Mouse (Mus musculus) heart, embryonic 12.5 days (tissue): Measurements from ENCODE around the gene Lefty1. TPM values are rescaled to one million over a fixed set of nuclear protein-coding genes. Genes with fewer than 3 reads are reported as not detected.
A peak's percentile ranks its signal among the peaks of the same experiment; 100 is the strongest.

Experiments
- ATAC-seq: fragments of 200-750 bp; cut with Nextera tagmentation; 2 replicates; pipeline ENCODE4 v1.8.0; 2017; ENCODE audit warnings: moderate TSS enrichment, moderate library complexity; ENCODE audit not compliant: insufficient number of reproducible peaks, low FRiP score
- H3K27ac ChIP-seq: fragments of 300-500 bp; sonication (generic); 2 replicates; pipeline ENCODE4 v1.5.1; 2016; ENCODE audit warnings: mild to moderate bottlenecking, moderate library complexity; ENCODE audit not compliant: poor library complexity, severe bottlenecking
- H3K27me3 ChIP-seq: fragments of 300-500 bp; sonication (generic); replicated peaks from 2 replicates; pipeline ENCODE4 v1.6.1; 2016; ENCODE audit warnings: mild to moderate bottlenecking, moderate library complexity
- H3K36me3 ChIP-seq: fragments of 300-500 bp; sonication (generic); 2 replicates; pipeline ENCODE4 v1.6.1; 2016; ENCODE audit warnings: mild to moderate bottlenecking, moderate library complexity
- H3K4me1 ChIP-seq: fragments of 300-500 bp; sonication (generic); replicated peaks from 2 replicates; pipeline ENCODE4 v1.6.1; 2016; ENCODE audit warnings: mild to moderate bottlenecking
- H3K4me2 ChIP-seq: fragments of 300-500 bp; sonication (generic); 2 replicates; pipeline ENCODE4 v1.6.1; 2016; ENCODE audit warnings: mild to moderate bottlenecking, moderate library complexity
- H3K4me3 ChIP-seq: fragments of 300-500 bp; sonication (generic); 2 replicates; pipeline ENCODE4 v1.5.1; 2016; ENCODE audit warnings: mild to moderate bottlenecking
- H3K9ac ChIP-seq: fragments of 300-500 bp; sonication (generic); 2 replicates; pipeline ENCODE4 v1.6.1; 2016; ENCODE audit warnings: mild to moderate bottlenecking, moderate library complexity
- H3K9me3 ChIP-seq: fragments of 300-500 bp; sonication (generic); replicated peaks from 2 replicates; pipeline ENCODE4 v1.6.1; 2016; ENCODE audit warnings: mild to moderate bottlenecking, moderate library complexity
- WGBS: fragments of 180-500 bp; shearing (Covaris S2); methylation state at CpG from one replicate; pipeline ENCODE4 v1.1.7; 2016; 5-methylcytosine and 5-hydroxymethylcytosine counted together
- polyA plus RNA-seq: library from polyadenylated mRNA; unstranded; fragments of >200 nt; fragmentation: Nextera tagmentation; extraction: Ambion mirVana; gene quantifications from 2 replicates; pipeline ENCODE4 v1.2.1, GENCODE M21; 2016

Lefty1 gene
- polyA plus RNA-seq, 1 experiment from 2014 or later: 1.00 TPM

- Histone ChIP-seq H3K9me3 (no peaks in the 10 kb centered on the region), H3K36me3 (peaks cover 9% of the 10 kb centered on the region; the same call in 1 of the 2 replicates), H3K9ac (peak within 1 kb of the TSS; percentile 84), H3K27ac (peak within 1 kb of the TSS; percentile 69), H3K4me1 (peaks cover 47% of the 10 kb centered on the region), H3K4me3 (peak within 1 kb of the TSS; percentile 92), H3K4me2 (peak within 1 kb of the TSS; percentile 87), H3K27me3 (peaks cover 9% of the 10 kb centered on the region)
- 0% methylated on average over 71 of the region's 73 CpGs for WGBS
- peak; percentile 69 for ATAC-seq
These were observed 7.6 kb downstream of the Lefty1 start, which contains the start of gene Tmem63a for GRCm38 (mm10) chr1:180942166-180943031. Gene Tmem63a, plus strand, starts transcription at chr1:180942344.

GRCm38 (mm10) chr1:180943032-180943644, 8.3 kb downstream of the Lefty1 start:
- Histone ChIP-seq H3K4me3 (peak overlapping the region; percentile 92), H3K27ac (0 out of 2 replicates have a peak overlapping the region, but pooled peaks have one; percentile 69), H3K27me3 (peaks cover 2% of the 10 kb centered on the region), H3K4me1 (peaks cover 47% of the 10 kb centered on the region), H3K9ac (peak overlapping the region; percentile 84), H3K4me2 (peak overlapping the region; percentile 87), H3K36me3 (peaks cover 16% of the 10 kb centered on the region), H3K9me3 (no peaks in the 10 kb centered on the region)
- ATAC-seq: no peak
- 42% methylated on average over 11 of the region's 11 CpGs for WGBS

GRCm38 (mm10) chr1:180943896-180944295, 9.1 kb downstream of the Lefty1 start:
- Histone ChIP-seq H3K4me3 (no peak overlapping the region), H3K9me3 (no peaks in the 10 kb centered on the region), H3K36me3 (peaks cover 22% of the 10 kb centered on the region), H3K27me3 (no peaks in the 10 kb centered on the region; the same call in 1 of the 2 replicates), H3K4me1 (peaks cover 47% of the 10 kb centered on the region), H3K9ac (no peak overlapping the region), H3K4me2 (peak overlapping the region; percentile 87; the same call in 1 of the 2 replicates), H3K27ac (no peak overlapping the region)
- no peak for ATAC-seq
- WGBS: 63% methylated on average over 1 of the region's 1 CpGs

DNA sequence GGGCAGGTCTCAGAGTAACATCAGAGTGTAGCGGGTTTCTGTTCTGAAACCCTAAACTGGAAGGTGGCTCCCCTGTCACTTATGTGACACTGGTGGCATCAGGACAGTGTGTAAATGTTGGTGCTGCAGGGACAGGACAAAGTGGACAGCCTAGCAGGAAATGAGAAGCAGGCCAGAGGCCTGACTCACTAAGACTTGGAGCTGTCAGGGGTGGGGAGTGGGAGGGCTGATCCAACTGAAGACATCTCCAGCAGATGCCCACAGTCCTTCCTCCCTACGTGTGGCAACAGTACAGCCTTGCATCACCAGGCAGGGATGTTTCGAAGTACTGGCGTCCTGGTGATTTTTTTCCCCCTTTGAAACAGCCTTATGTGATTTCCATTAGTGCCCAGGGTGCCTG, 9.7 kb downstream of the Lefty1 start:
- no peaks in the 10 kb centered on the region for H3K9me3 ChIP-seq
- H3K4me2 ChIP-seq: no peak overlapping the region
- ATAC-seq: no peak
- no peaks in the 10 kb centered on the region; the same call in 1 of the 2 replicates for H3K27me3 ChIP-seq
- H3K27ac ChIP-seq: no peak overlapping the region
- no peak overlapping the region for H3K9ac ChIP-seq
- no peak overlapping the region for H3K4me3 ChIP-seq
- peaks cover 47% of the 10 kb centered on the region for H3K4me1 ChIP-seq
- 77% methylated on average over 4 of the region's 4 CpGs for WGBS
- peaks cover 28% of the 10 kb centered on the region for H3K36me3 ChIP-seq

DNA sequence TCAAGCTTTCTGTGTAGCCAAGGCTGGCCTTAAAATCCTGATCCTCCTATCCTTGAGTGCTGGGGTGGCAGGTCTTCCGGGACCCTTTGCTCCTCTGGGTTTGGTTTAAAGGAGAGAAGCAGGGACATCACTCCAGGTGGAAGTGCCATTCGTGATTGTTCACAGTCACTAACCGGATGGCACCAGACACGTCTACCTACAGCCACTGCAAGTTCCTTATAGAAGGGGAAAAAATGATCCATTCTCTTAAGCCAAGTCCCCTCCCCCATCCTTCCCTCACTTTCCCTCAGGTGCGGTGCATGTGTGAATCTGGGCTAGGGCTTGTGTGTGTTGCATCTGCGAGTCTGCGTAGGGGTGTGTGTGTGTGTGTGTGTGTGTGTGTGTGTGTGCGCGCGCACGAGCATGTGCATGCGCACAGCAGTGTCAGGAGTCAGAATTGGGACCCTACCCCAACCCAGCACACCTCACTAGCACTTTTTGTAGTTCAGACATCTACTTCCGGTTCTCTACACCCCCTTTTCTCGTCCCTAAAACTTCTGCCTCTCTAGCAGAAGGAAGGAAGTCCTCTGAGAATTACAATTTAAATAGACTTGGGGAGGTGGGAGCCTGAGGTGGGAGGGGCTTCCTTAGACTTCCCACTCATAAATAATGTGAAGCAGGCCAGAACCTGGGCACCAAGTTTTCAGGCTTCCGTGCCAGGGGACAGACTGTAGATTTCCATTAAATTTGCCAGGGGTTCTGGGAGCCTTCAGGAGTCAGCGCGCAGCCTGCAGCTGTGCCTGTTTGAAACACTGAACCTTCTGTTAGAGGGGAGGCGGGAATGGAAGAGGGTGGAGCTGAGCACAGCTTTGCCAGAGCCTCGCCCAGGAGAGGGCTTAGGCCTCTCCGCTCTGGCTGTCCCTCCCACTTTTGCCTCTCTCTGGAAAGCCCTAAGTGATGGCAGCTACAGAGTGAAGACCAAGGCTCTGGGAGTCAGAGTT, 10.5 kb downstream of the Lefty1 start:
- Histone ChIP-seq H3K36me3 (peaks cover 36% of the 10 kb centered on the region), H3K9ac (peak overlapping the region; percentile 3; the same call in 1 of the 2 replicates), H3K27ac (peak overlapping the region; percentile 25), H3K9me3 (no peaks in the 10 kb centered on the region), H3K4me1 (peaks cover 47% of the 10 kb centered on the region), H3K4me3 (peak overlapping the region; percentile 2; the same call in 1 of the 2 replicates), H3K27me3 (no peaks in the 10 kb centered on the region; the same call in 1 of the 2 replicates), H3K4me2 (peak overlapping the region; percentile 42)
- peak; percentile 58; the same call in 1 of the 2 replicates for ATAC-seq
- 22% methylated on average over 20 of the region's 20 CpGs for WGBS

DNA sequence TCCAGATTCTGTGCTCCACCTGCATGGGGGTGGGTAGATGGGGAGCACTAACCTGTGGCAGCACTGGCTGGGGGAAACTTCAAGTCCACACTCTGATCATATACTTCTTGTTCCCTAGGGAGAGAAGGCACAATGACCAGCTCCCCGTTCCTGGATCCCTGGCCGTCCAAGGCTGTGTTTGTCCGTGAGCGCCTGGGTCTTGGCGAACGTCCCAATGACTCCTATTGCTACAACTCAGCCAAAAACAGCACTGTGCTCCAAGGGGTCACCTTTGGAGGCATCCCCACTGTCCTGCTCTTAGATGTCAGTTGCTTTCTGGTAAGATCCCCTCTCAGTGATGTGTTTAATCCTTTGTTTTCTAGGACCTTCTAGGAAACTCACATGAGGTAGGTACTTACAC, 11.6 kb downstream of the Lefty1 start:
- no peak overlapping the region for H3K27ac ChIP-seq
- H3K27me3 ChIP-seq: no peaks in the 10 kb centered on the region
- H3K9me3 ChIP-seq: 0 out of 2 replicates have a peak, but pooled peaks cover 4% of the 10 kb centered on the region
- H3K36me3 ChIP-seq: peaks cover 40% of the 10 kb centered on the region
- H3K4me3 ChIP-seq: no peak overlapping the region
- peaks cover 41% of the 10 kb centered on the region for H3K4me1 ChIP-seq
- H3K4me2 ChIP-seq: no peak overlapping the region
- no peak overlapping the region for H3K9ac ChIP-seq
- WGBS: 87% methylated on average over 6 of the region's 6 CpGs
- no peak for ATAC-seq

GRCm38 (mm10) chr1:180952085-180952746, 17.4 kb downstream of the Lefty1 start:
- Histone ChIP-seq H3K36me3 (peaks cover 82% of the 10 kb centered on the region), H3K9ac (no peak overlapping the region), H3K4me1 (no peaks in the 10 kb centered on the region), H3K9me3 (0 out of 2 replicates have a peak, but pooled peaks cover 4% of the 10 kb centered on the region), H3K4me2 (no peak overlapping the region), H3K4me3 (no peak overlapping the region), H3K27ac (no peak overlapping the region), H3K27me3 (no peaks in the 10 kb centered on the region)
- no peak for ATAC-seq
- 81% methylated on average over 6 of the region's 6 CpGs for WGBS

DNA sequence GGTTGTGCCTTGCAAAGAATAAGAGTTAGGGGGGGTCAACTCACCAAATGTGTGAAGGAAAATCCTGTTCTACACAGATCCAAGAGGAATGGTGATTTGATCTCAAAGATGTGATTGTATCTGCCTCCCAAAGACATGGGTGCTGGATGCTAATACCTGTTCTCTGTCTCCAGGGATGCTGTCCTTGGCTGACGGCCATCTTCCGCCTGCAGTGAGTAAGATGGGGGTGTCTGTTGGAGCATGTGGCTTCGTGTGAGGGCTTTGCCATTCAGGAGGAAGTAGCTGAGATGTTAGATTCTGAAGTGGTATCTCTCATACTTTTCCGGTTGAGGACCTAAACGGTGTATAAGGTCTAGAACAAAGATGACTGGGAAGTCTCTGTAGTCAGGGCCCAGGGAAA, 18.0 kb downstream of the Lefty1 start:
- Histone ChIP-seq H3K9me3 (0 out of 2 replicates have a peak, but pooled peaks cover 4% of the 10 kb centered on the region), H3K36me3 (peaks cover 83% of the 10 kb centered on the region), H3K27me3 (no peaks in the 10 kb centered on the region), H3K4me1 (no peaks in the 10 kb centered on the region), H3K4me2 (no peak overlapping the region), H3K27ac (no peak overlapping the region), H3K4me3 (no peak overlapping the region), H3K9ac (no peak overlapping the region)
- WGBS: 82% methylated on average over 5 of the region's 5 CpGs
- no peak for ATAC-seq

- ATAC-seq: no peak
- Histone ChIP-seq H3K27ac (no peak overlapping the region; the same call in 1 of the 2 replicates), H3K9me3 (0 out of 2 replicates have a peak, but pooled peaks cover under 1% of the 10 kb centered on the region), H3K27me3 (no peaks in the 10 kb centered on the region), H3K9ac (no peak overlapping the region), H3K4me3 (no peak overlapping the region), H3K4me1 (no peaks in the 10 kb centered on the region), H3K36me3 (peaks cover 88% of the 10 kb centered on the region), H3K4me2 (no peak overlapping the region)
- WGBS: 82% methylated on average over 8 of the region's 8 CpGs
These were observed 21.6 kb downstream of the Lefty1 start for GRCm38 (mm10) chr1:180956401-180956800.

GRCm38 (mm10) chr1:180956973-180957381, 22.2 kb downstream of the Lefty1 start:
- peaks cover 90% of the 10 kb centered on the region for H3K36me3 ChIP-seq
- no peaks in the 10 kb centered on the region for H3K4me1 ChIP-seq
- H3K9me3 ChIP-seq: no peaks in the 10 kb centered on the region
- WGBS: 66% methylated on average over 8 of the region's 8 CpGs
- H3K27ac ChIP-seq: no peak overlapping the region
- no peaks in the 10 kb centered on the region for H3K27me3 ChIP-seq
- no peak overlapping the region for H3K9ac ChIP-seq
- H3K4me3 ChIP-seq: no peak overlapping the region
- ATAC-seq: peak; percentile 78
- no peak overlapping the region for H3K4me2 ChIP-seq
